Mouse (Mus musculus) central nervous system, embryonic 11.5 days (tissue): ENCODE data around the gene Cep162. TPM values are rescaled to one million over a fixed set of nuclear protein-coding genes. Genes with fewer than 3 reads are reported as not detected.

Source experiments
- polyA plus RNA-seq: library from polyadenylated mRNA; depleted of rRNA; stranded (reverse); fragments of >200 nt; gene quantifications from 2 replicates; pipeline ENCODE4 v1.2.3, GENCODE M21; 2012; rRNA removed

The Cep162 gene
- 9.8 and 11.1 TPM in 2 replicates for polyA plus RNA-seq

GRCm38 (mm10) chr9:87254903-87255695 lies at the start of gene Cep162:
Gene Cep162, minus strand, starts transcription at chr9:87255536.

GRCm38 (mm10) chr9:87144106-87144505 lies 111.2 kb downstream of the Cep162 start, which contains the start of gene Mrap2:
Gene Mrap2, plus strand, starts transcription at chr9:87144306.

Other genes with a start within 250 kb of the Cep162 start
- 0.25 TPM in 1 of 2 replicates, not detected in the other for gene Ripply2, start 240.0 kb downstream of the Cep162 start, polyA plus RNA-seq
- gene Cyb5r4, start 233.5 kb downstream of the Cep162 start, polyA plus RNA-seq, result 33.0 and 37.3 TPM in 2 replicates
- gene Mrap2, start 111.2 kb downstream of the Cep162 start, polyA plus RNA-seq, result 0.04 and 0.09 TPM in 2 replicates